Comparison of ENCODE assay signal across 31 mouse cellular contexts in genomic region chr5:130273046-130273445, GRCm38 (mm10). TPM values are rescaled to one million over a fixed set of nuclear protein-coding genes. Genes with fewer than 3 reads are reported as not detected.
DNase-seq lines count a peak whose midpoint lies in the region; ATAC-seq and TF ChIP-seq lines count a peak whose summit lies in the region.
"Had no signal": no experiment of that assay in that cellular context is flagged by ENCODE, and none has a peak within 500 bp of the region (broad histone marks: within the 10 kb centered on the region; RNA-seq: fewer than 3 reads in every experiment).

No protein-coding gene starts in this region.

- DNase-seq in adrenal gland, adult 2 months = peak; percentile 29
- DNase-seq in adrenal gland, adult 18-20 months (ENCODE audit: low spot score in 2 of 2) = no peak
- DNase-seq in lung, embryonic 14.5 days = no peak
- DNase-seq in lung, postnatal 4 days = no peak
- no peak for DNase-seq in heart, postnatal 36 days
- no peak for DNase-seq in left cerebral cortex, postnatal 36 days (ENCODE audit: low spot score in 2 of 2)
- DNase-seq: adrenal gland, postnatal 14 days; cerebellum, adult 11-12 months; cerebellum, adult 8-10 months; cerebellum, postnatal 10 days; cerebellum, postnatal 36 days; embryo, embryonic 11 days; gastrocnemius, adult 2 months; gastrocnemius, postnatal 14 days; heart, adult 11 months; heart, postnatal 10 days; heart, postnatal 4 days had no signal

- H3K4me1 ChIP-seq in lung, embryonic 14.5 days (ENCODE audit: insufficient read depth) = no peaks in the 10 kb centered on the region
- H3K4me1 ChIP-seq in stomach, embryonic 16.5 days (ENCODE audit: control insufficient read depth, insufficient read depth, low read length) = no peaks in the 10 kb centered on the region
- H3K4me1 ChIP-seq: embryonic facial prominence, embryonic 10.5 days; embryonic facial prominence, embryonic 13.5 days; forebrain, embryonic 12.5 days; forebrain, embryonic 15.5 days; heart, embryonic 12.5 days; heart, embryonic 15.5 days; hindbrain, embryonic 12.5 days; hindbrain, embryonic 15.5 days; intestine, embryonic 15.5 days had no signal

- H3K4me2 ChIP-seq in lung, embryonic 14.5 days = no peak overlapping the region
- no peak overlapping the region for H3K4me2 ChIP-seq in stomach, embryonic 16.5 days (ENCODE audit: low read depth, low read length)
- H3K4me2 ChIP-seq: embryonic facial prominence, embryonic 13.5 days; forebrain, embryonic 12.5 days; forebrain, embryonic 15.5 days; heart, embryonic 12.5 days; heart, embryonic 15.5 days; hindbrain, embryonic 12.5 days; hindbrain, embryonic 15.5 days; intestine, embryonic 15.5 days had no signal

- intact Hi-C loops in heart, postnatal 36 days (cut with DNase I) = no loop called here
- intact Hi-C loops in left cerebral cortex, postnatal 36 days (cut with DNase I) = loop anchor here (10.0 kb wide), 1 partner anchor 1162 kb away; no protein-coding TSS in a partner anchor

- no peaks in the 10 kb centered on the region for H3K27me3 ChIP-seq in lung, embryonic 14.5 days (ENCODE audit: insufficient read depth, low read length)
- H3K27me3 ChIP-seq in stomach, embryonic 16.5 days (ENCODE audit: control insufficient read depth, insufficient read depth, low read length) = no peaks in the 10 kb centered on the region
- H3K27me3 ChIP-seq: CH12.LX; embryonic facial prominence, embryonic 13.5 days; forebrain, embryonic 12.5 days; forebrain, embryonic 15.5 days; heart, embryonic 12.5 days; heart, embryonic 15.5 days; hindbrain, embryonic 12.5 days; hindbrain, embryonic 15.5 days; intestine, embryonic 15.5 days; Patski had no signal

- WGBS in lung, embryonic 14.5 days = 85% methylated on average over 6 of the region's 6 CpGs
- 68% methylated on average over 6 of the region's 6 CpGs for WGBS in stomach, embryonic 16.5 days

- H3K27ac ChIP-seq in lung, embryonic 14.5 days (ENCODE audit: low read depth) = no peak overlapping the region
- no peak overlapping the region for H3K27ac ChIP-seq in stomach, embryonic 16.5 days (ENCODE audit: low read length)
- H3K27ac ChIP-seq: embryonic facial prominence, embryonic 10.5 days; embryonic facial prominence, embryonic 13.5 days; forebrain, embryonic 12.5 days; forebrain, embryonic 15.5 days; gastrocnemius, adult 2 months; heart, embryonic 15.5 days; hindbrain, embryonic 12.5 days; hindbrain, embryonic 15.5 days; intestine, embryonic 15.5 days had no signal

- no peak for TF ChIP-seq CTCF in lung, embryonic 14.5 days (IDR thresholded peaks at IDR 0.05; ENCODE audit: low read depth)

- H3K9ac ChIP-seq in lung, embryonic 14.5 days = no peak overlapping the region
- no peak overlapping the region for H3K9ac ChIP-seq in stomach, embryonic 16.5 days (ENCODE audit: low read length)
- H3K9ac ChIP-seq: embryonic facial prominence, embryonic 13.5 days; forebrain, embryonic 12.5 days; forebrain, embryonic 15.5 days; heart, embryonic 12.5 days; heart, embryonic 15.5 days; hindbrain, embryonic 12.5 days; hindbrain, embryonic 15.5 days; intestine, embryonic 15.5 days had no signal

- ATAC-seq in lung, embryonic 14.5 days (ENCODE audit: insufficient read depth) = peak; percentile 35; the same call in 1 of the 2 replicates
- ATAC-seq in stomach, embryonic 16.5 days (ENCODE audit: insufficient read depth, low FRiP score) = peak; percentile 73; the same call in 1 of the 2 replicates
- ATAC-seq: forebrain, embryonic 15.5 days; intestine, embryonic 15.5 days; Patski had no signal

- H3K4me3 ChIP-seq in lung, embryonic 14.5 days (ENCODE audit: low read depth, low read length) = no peak overlapping the region
- H3K4me3 ChIP-seq in stomach, embryonic 16.5 days (replicated peaks; ENCODE audit: low read length) = no peak overlapping the region
- H3K4me3 ChIP-seq: embryonic facial prominence, embryonic 10.5 days; embryonic facial prominence, embryonic 13.5 days; erythroblast, embryonic 14.5 days; forebrain, embryonic 12.5 days; forebrain, embryonic 15.5 days; gastrocnemius, adult 2 months; heart, embryonic 12.5 days; heart, embryonic 15.5 days; hindbrain, embryonic 12.5 days; hindbrain, embryonic 15.5 days; intestine, embryonic 15.5 days had no signal

- peaks cover 62% of the 10 kb centered on the region for H3K36me3 ChIP-seq in lung, embryonic 14.5 days (ENCODE audit: insufficient read depth)
- no peaks in the 10 kb centered on the region; the same call in 1 of the 2 replicates for H3K36me3 ChIP-seq in stomach, embryonic 16.5 days (ENCODE audit: control insufficient read depth, insufficient read depth, low read length)

- no peaks in the 10 kb centered on the region for H3K9me3 ChIP-seq in lung, embryonic 14.5 days (ENCODE audit: low read depth, low read length)
- no peaks in the 10 kb centered on the region for H3K9me3 ChIP-seq in stomach, embryonic 16.5 days (replicated peaks; ENCODE audit: control insufficient read depth, low read length)
- H3K9me3 ChIP-seq: embryonic facial prominence, embryonic 10.5 days; embryonic facial prominence, embryonic 13.5 days; forebrain, embryonic 12.5 days; forebrain, embryonic 15.5 days; G1E; heart, embryonic 12.5 days; heart, embryonic 15.5 days; hindbrain, embryonic 12.5 days; hindbrain, embryonic 15.5 days; intestine, embryonic 15.5 days had no signal

RNA-seq across cellular contexts. Expression of gene Tyw1, which starts 17.6 kb away (rescaled TPM):
- total RNA-seq in adrenal gland, adult 2 months (2021) = 10 to 100 TPM; 25.8 to 32.3 TPM
- 8.1 and 8.2 TPM in 2 replicates for polyA plus RNA-seq in adrenal gland, adult 2 months (2012; rRNA removed)
- 10 to 100 TPM; 21.1 to 27.8 TPM for total RNA-seq in adrenal gland, adult 18-20 months (2021)
- polyA plus RNA-seq in lung, embryonic 14.5 days (2014; fragmentation: Nextera tagmentation; extraction: Ambion mirVana) = 25.2 and 27.5 TPM in 2 replicates
- 21.6 and 25.2 TPM in 2 replicates for polyA plus RNA-seq in stomach, embryonic 16.5 days (2015; fragmentation: Nextera tagmentation; extraction: Ambion mirVana)
- total RNA-seq in heart, postnatal 36 days (2021) = 10 to 100 TPM in 1 of 2 experiments, 1 to 10 TPM in 1; 8.6 to 10.2 TPM
- 10 to 100 TPM; 15.3 to 16.2 TPM for total RNA-seq in left cerebral cortex, postnatal 36 days (2021)

RNA-seq across cellular contexts. Expression of gene Sbds, which starts 17.7 kb away (rescaled TPM):
- 100 to 1,000 TPM; 103 to 138 TPM for total RNA-seq in adrenal gland, adult 2 months (2021)
- 44.3 and 46.6 TPM in 2 replicates for polyA plus RNA-seq in adrenal gland, adult 2 months (2012; rRNA removed)
- total RNA-seq in adrenal gland, adult 18-20 months (2021) = 100 to 1,000 TPM; 119 to 126 TPM
- polyA plus RNA-seq in lung, embryonic 14.5 days (2014; fragmentation: Nextera tagmentation; extraction: Ambion mirVana) = 50.7 and 51.4 TPM in 2 replicates
- 69.6 and 70.3 TPM in 2 replicates for polyA plus RNA-seq in stomach, embryonic 16.5 days (2015; fragmentation: Nextera tagmentation; extraction: Ambion mirVana)
- 10 to 100 TPM; 47.1 to 49.6 TPM for total RNA-seq in heart, postnatal 36 days (2021)
- total RNA-seq in left cerebral cortex, postnatal 36 days (2021) = 10 to 100 TPM; 75.4 to 81.3 TPM

RNA-seq across cellular contexts. Expression of gene Tmem248, which starts 56.2 kb away (rescaled TPM):
- total RNA-seq in adrenal gland, adult 2 months (2021) = 10 to 100 TPM; 66.7 to 78.7 TPM
- polyA plus RNA-seq in adrenal gland, adult 2 months (2012; rRNA removed) = 45.8 and 51.1 TPM in 2 replicates
- total RNA-seq in adrenal gland, adult 18-20 months (2021) = 10 to 100 TPM; 57.9 to 75.8 TPM
- polyA plus RNA-seq in lung, embryonic 14.5 days (2014; fragmentation: Nextera tagmentation; extraction: Ambion mirVana) = 42.4 and 46.6 TPM in 2 replicates
- polyA plus RNA-seq in stomach, embryonic 16.5 days (2015; fragmentation: Nextera tagmentation; extraction: Ambion mirVana) = 31.8 and 36.6 TPM in 2 replicates
- total RNA-seq in heart, postnatal 36 days (2021) = 10 to 100 TPM; 34.4 to 38.5 TPM
- 10 to 100 TPM; 42.9 to 43.3 TPM for total RNA-seq in left cerebral cortex, postnatal 36 days (2021)
